8 mouse cellular contexts compared by ENCODE assay signal in genomic region chr3:59321278-59321876, GRCm38 (mm10). TPM values are rescaled to one million over a fixed set of nuclear protein-coding genes. Genes with fewer than 3 reads are reported as not detected.
DNase-seq lines count a peak whose midpoint lies in the region; ATAC-seq and TF ChIP-seq lines count a peak whose summit lies in the region.

No protein-coding gene starts in this region.

- H3K4me3 ChIP-seq in G1E (ENCODE audit: low read depth, low read length) = no peak overlapping the region
- H3K4me3 ChIP-seq in kidney, postnatal 0 days (replicated peaks; ENCODE audit: low read depth, low read length) = no peak overlapping the region

- no peaks in the 10 kb centered on the region for H3K4me1 ChIP-seq in G1E (ENCODE audit: insufficient read depth, low read depth, low read length)
- H3K4me1 ChIP-seq in kidney, postnatal 0 days (replicated peaks; ENCODE audit: insufficient read depth, low read length) = no peaks in the 10 kb centered on the region

- 29% methylated on average over 7 of the region's 7 CpGs for WGBS in kidney, postnatal 0 days

- H3K27ac ChIP-seq in kidney, postnatal 0 days = no peak overlapping the region

- H3K9me3 ChIP-seq in G1E (replicated peaks) = 0 out of 2 replicates have a peak, but pooled peaks cover 2% of the 10 kb centered on the region
- H3K9me3 ChIP-seq in kidney, postnatal 0 days (replicated peaks; ENCODE audit: low read length) = no peaks in the 10 kb centered on the region

- H3K4me2 ChIP-seq in kidney, postnatal 0 days (ENCODE audit: low read length) = no peak overlapping the region

- ATAC-seq in G1E (ENCODE audit: extremely low read depth, insufficient number of reproducible peaks, low FRiP score, poor library complexity, severe bottlenecking) = no peak
- ATAC-seq in frontal cortex, adult (ENCODE audit: low TSS enrichment) = peak; percentile 75
- ATAC-seq in kidney, postnatal 0 days (replicated peaks; ENCODE audit: low FRiP score, low read depth) = no peak; the same call in 1 of the 2 replicates

- H3K9ac ChIP-seq in kidney, postnatal 0 days (ENCODE audit: low read depth, low read length) = no peak overlapping the region

- H3K36me3 ChIP-seq in G1E (replicated peaks) = no peaks in the 10 kb centered on the region
- H3K36me3 ChIP-seq in kidney, postnatal 0 days (ENCODE audit: insufficient read depth, low read length) = no peaks in the 10 kb centered on the region

- TF ChIP-seq CTCF in G1E (IDR thresholded peaks at IDR 0.05; ENCODE audit: low read depth, low read length) = peak; percentile 26; the same call in 1 of the 2 replicates
- TF ChIP-seq CTCF in kidney, postnatal 0 days (IDR thresholded peaks at IDR 0.05; ENCODE audit: low read depth) = peak; percentile 83

- DNase-seq in gastrocnemius, adult 18-20 months (ENCODE audit: low spot score) = peak; percentile 44
- DNase-seq in gastrocnemius, postnatal 25 days = no peak
- no peak for DNase-seq in G1E (ENCODE audit: low spot score)
- DNase-seq in cerebellum, adult 18-20 months = peak; percentile 65 to 69
- peak; percentile 62 for DNase-seq in kidney, postnatal 0 days (ENCODE audit: low spot score)
- DNase-seq in lung, postnatal 25 days (ENCODE audit: low spot score) = peak; percentile 30
- DNase-seq in right cerebral cortex, adult 2 months (ENCODE audit: low spot score in 2 of 2) = peak; percentile 72 to 82

- no peaks in the 10 kb centered on the region for H3K27me3 ChIP-seq in G1E (ENCODE audit: insufficient read depth, low read length)
- no peaks in the 10 kb centered on the region for H3K27me3 ChIP-seq in kidney, postnatal 0 days (ENCODE audit: insufficient read depth, low read length)

RNA-seq across cellular contexts. Expression of gene Igsf10, which starts 22.8 kb away (rescaled TPM):
- 1 to 10 TPM; 1.6 to 3.2 TPM for total RNA-seq in gastrocnemius, adult 18-20 months (2021)
- total RNA-seq in gastrocnemius, postnatal 25 days (2021) = 1 to 10 TPM; 3.9 to 5.4 TPM
- total RNA-seq in G1E (2014; fragmentation: Nextera tagmentation) = not detected in 2 replicates
- total RNA-seq in G1E (2017) = under 0.01 and 0.16 TPM in 2 replicates
- 0.04 TPM in 1 of 2 replicates, not detected in the other for polyA plus RNA-seq in G1E (2012)
- 2.3 and 2.5 TPM in 2 replicates for polyA plus RNA-seq in kidney, postnatal 0 days (2015; fragmentation: Nextera tagmentation; extraction: Ambion mirVana)

RNA-seq across cellular contexts. Expression of gene P2ry12, which starts 58.7 kb away (rescaled TPM):
- total RNA-seq in gastrocnemius, adult 18-20 months (2021) = under 1 TPM; 0.27 to 0.69 TPM
- total RNA-seq in gastrocnemius, postnatal 25 days (2021) = 1 to 10 TPM in 1 of 2 experiments, under 1 TPM in 1; 0.84 to 1.4 TPM
- total RNA-seq in G1E (2014; fragmentation: Nextera tagmentation) = not detected in 2 replicates
- 0.22 TPM in 1 of 2 replicates, not detected in the other for total RNA-seq in G1E (2017)
- not detected in 2 replicates for polyA plus RNA-seq in G1E (2012)
- 1.2 and 1.6 TPM in 2 replicates for polyA plus RNA-seq in kidney, postnatal 0 days (2015; fragmentation: Nextera tagmentation; extraction: Ambion mirVana)

Comparison
In these comparisons a context has a peak if more than half of its experiments do, and no peak if none do; other contexts are left out.
1. DNase-seq: peak in gastrocnemius, adult 18-20 months (single experiment), cerebellum, adult 18-20 months (2 of 2), kidney, postnatal 0 days (single experiment), lung, postnatal 25 days (single experiment) and right cerebral cortex, adult 2 months (2 of 2); none in gastrocnemius, postnatal 25 days (single experiment) and G1E (single experiment).